Mouse (Mus musculus): Measurements from ENCODE around the gene Fras1. TPM values are rescaled to one million over a fixed set of nuclear protein-coding genes. Genes with fewer than 3 reads are reported as not detected.

Fras1 gene
- polyA plus RNA-seq, 1 experiment from 2014 or later: 13.8 TPM

DNA sequence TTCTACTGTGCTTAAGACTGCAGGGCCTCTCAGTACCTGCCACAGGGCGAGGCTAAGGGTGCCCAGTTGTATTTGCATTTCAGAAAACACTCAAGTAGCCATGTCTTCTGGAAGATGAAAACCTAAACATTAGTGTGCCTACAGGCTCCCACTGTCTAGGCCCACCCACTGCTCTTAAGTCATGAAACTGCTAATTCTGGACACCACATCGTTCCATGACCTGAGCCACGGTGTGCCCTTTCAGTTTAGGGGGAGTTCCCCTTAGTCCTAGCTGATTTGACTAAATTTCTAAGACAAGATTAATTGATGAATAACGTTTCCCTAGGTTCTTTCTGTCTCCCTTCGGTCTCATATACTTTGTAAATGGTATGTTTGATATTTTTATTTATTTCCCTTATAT is 222.0 kb downstream of the Fras1 start:
- no peak overlapping the region for H3K27ac ChIP-seq (ENCODE audit: low read depth, low read length)
- H3K36me3 ChIP-seq (ENCODE audit: control insufficient read depth, insufficient read depth, low read length): no peaks in the 10 kb centered on the region
- H3K9ac ChIP-seq (ENCODE audit: low read depth, low read length): no peak overlapping the region
- no peak overlapping the region for H3K4me2 ChIP-seq
- DNase-seq (ENCODE audit: low spot score): no peak
- WGBS: 77% methylated on average over 5 of the region's 5 CpGs
- H3K27me3 ChIP-seq (replicated peaks; ENCODE audit: control insufficient read depth, insufficient read depth, low read length): no peaks in the 10 kb centered on the region
- H3K4me3 ChIP-seq (ENCODE audit: low read depth, low read length): no peak overlapping the region
- no peak for ATAC-seq (replicated peaks; ENCODE audit: low FRiP score)
- no peaks in the 10 kb centered on the region for H3K9me3 ChIP-seq (ENCODE audit: control insufficient read depth, low read length)
- no peaks in the 10 kb centered on the region for H3K4me1 ChIP-seq (replicated peaks; ENCODE audit: control insufficient read depth, insufficient read depth, low read length)

DNA sequence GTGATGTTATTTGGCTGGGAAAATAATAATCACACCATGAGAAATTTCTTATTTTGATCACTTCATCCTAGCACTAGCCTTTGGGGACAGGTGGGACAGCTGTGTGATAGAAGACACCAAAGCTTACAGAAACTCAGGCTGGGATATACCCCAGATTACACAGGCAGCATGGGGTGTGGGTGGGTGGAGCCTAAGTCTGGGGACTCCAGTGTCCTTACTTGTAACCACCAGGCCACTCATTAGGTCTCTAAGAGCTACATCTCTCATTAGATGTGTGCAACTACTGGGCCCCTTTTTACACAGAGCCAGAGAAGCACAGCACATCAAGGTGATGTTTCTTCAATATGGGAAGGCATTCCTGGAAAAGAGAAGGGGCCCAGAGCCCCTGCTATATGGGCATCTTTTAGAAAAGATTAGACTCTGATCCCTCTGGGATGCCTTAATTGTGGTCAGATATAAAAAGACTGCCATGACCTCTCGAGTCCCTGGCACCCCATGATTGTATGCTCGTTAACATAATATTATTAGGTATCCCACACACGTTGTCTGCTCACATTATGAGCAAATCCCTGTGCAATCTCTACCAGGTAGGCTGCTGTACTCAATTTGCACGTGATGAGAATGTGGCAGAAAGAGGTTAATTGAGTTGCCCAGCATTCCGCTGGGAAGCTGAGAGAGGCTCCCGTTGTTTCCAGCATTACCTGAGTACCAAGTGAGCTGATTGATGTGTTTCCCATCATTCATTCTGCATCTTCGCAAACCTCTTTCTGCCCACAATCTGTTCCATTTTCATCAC is 230.4 kb downstream of the Fras1 start:
- no peaks in the 10 kb centered on the region for H3K4me1 ChIP-seq (replicated peaks; ENCODE audit: control insufficient read depth, insufficient read depth, low read length)
- H3K4me3 ChIP-seq (ENCODE audit: low read depth, low read length): no peak overlapping the region
- no peak for DNase-seq (ENCODE audit: low spot score)
- H3K4me2 ChIP-seq: no peak overlapping the region
- no peaks in the 10 kb centered on the region for H3K36me3 ChIP-seq (ENCODE audit: control insufficient read depth, insufficient read depth, low read length)
- ATAC-seq (replicated peaks; ENCODE audit: low FRiP score): no peak
- no peaks in the 10 kb centered on the region for H3K9me3 ChIP-seq (ENCODE audit: control insufficient read depth, low read length)
- no peaks in the 10 kb centered on the region for H3K27me3 ChIP-seq (replicated peaks; ENCODE audit: control insufficient read depth, insufficient read depth, low read length)
- H3K9ac ChIP-seq (ENCODE audit: low read depth, low read length): no peak overlapping the region
- 72% methylated on average over 7 of the region's 7 CpGs for WGBS
- H3K27ac ChIP-seq (ENCODE audit: low read depth, low read length): no peak overlapping the region

- H3K4me1 ChIP-seq (replicated peaks; ENCODE audit: control insufficient read depth, insufficient read depth, low read length): no peaks in the 10 kb centered on the region
- WGBS: 65% methylated on average over 5 of the region's 5 CpGs
- H3K9me3 ChIP-seq (ENCODE audit: control insufficient read depth, low read length): no peaks in the 10 kb centered on the region
- H3K4me2 ChIP-seq: no peak overlapping the region
- no peaks in the 10 kb centered on the region for H3K36me3 ChIP-seq (ENCODE audit: control insufficient read depth, insufficient read depth, low read length)
- no peak for DNase-seq (ENCODE audit: low spot score)
- no peak for ATAC-seq (replicated peaks; ENCODE audit: low FRiP score)
- no peaks in the 10 kb centered on the region for H3K27me3 ChIP-seq (replicated peaks; ENCODE audit: control insufficient read depth, insufficient read depth, low read length)
- no peak overlapping the region for H3K4me3 ChIP-seq (ENCODE audit: low read depth, low read length)
- no peak overlapping the region for H3K27ac ChIP-seq (ENCODE audit: low read depth, low read length)
- H3K9ac ChIP-seq (ENCODE audit: low read depth, low read length): no peak overlapping the region
These were observed 234.3 kb downstream of the Fras1 start for GRCm38 (mm10) chr5:96608036-96608435.

DNA sequence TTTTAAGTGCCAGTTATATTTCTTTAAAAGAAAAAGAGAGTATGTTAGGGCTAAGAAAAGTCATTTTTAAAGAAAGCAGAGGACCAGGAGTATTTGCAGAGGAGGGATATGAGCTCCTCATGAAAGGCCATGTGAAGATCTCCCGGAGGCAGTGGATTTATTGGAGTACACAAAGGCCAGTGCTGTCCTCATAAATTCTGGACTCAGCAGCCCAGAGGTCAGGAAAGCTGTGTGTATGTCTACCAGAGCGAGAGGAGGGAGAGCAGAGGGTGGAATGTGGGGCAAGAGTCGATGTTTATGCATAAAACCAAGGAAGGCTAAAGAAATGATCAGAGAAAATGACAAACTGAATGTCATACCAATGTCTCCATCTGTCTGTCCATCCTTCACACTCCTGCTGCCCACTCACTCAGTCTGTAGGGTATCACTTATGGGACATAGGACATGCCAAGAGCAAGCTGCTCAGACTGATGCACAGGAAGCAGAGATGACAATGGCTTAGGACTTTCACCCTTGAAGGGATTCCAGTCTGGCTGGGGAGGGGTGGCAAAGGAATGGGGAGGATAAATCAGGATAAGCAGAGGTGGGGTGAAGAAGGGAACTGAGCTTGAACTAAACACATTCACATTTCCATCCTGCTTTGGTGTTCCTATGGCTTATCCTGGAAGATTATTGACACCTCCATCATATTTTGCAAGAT is 235.0 kb downstream of the Fras1 start:
- no peaks in the 10 kb centered on the region for H3K9me3 ChIP-seq (ENCODE audit: control insufficient read depth, low read length)
- DNase-seq (ENCODE audit: low spot score) (no peak), ATAC-seq (replicated peaks; ENCODE audit: low FRiP score) (no peak)
- H3K4me3 ChIP-seq (ENCODE audit: low read depth, low read length): no peak overlapping the region
- no peak overlapping the region for H3K4me2 ChIP-seq
- H3K27me3 ChIP-seq (replicated peaks; ENCODE audit: control insufficient read depth, insufficient read depth, low read length): no peaks in the 10 kb centered on the region
- H3K36me3 ChIP-seq (ENCODE audit: control insufficient read depth, insufficient read depth, low read length): no peaks in the 10 kb centered on the region
- H3K9ac ChIP-seq (ENCODE audit: low read depth, low read length): no peak overlapping the region
- WGBS: 68% methylated on average over 3 of the region's 3 CpGs
- no peak overlapping the region for H3K27ac ChIP-seq (ENCODE audit: low read depth, low read length)
- no peaks in the 10 kb centered on the region for H3K4me1 ChIP-seq (replicated peaks; ENCODE audit: control insufficient read depth, insufficient read depth, low read length)

DNA sequence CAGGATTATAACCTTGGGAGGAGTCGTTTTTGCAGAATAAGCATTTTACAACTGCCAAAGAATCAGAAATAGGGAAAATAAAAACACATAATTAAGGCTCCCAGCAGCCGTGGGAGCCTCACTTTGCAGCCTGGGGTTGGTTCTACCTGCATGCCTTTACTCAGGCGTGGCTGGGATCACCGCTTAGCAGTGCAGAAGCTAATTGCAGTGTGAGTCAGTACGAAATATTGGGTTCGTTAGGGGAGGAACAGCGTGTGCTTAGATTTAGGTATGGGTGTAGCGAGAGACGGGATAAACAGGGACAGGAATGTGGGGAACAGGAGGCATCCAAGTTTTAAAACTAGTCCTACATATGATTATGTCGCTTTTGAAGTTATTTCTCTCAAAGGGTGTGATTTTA is 238.3 kb downstream of the Fras1 start:
- no peaks in the 10 kb centered on the region for H3K9me3 ChIP-seq (ENCODE audit: control insufficient read depth, low read length)
- DNase-seq (ENCODE audit: low spot score) (no peak), ATAC-seq (replicated peaks; ENCODE audit: low FRiP score) (no peak)
- no peak overlapping the region for H3K9ac ChIP-seq (ENCODE audit: low read depth, low read length)
- H3K4me2 ChIP-seq: no peak overlapping the region
- H3K27me3 ChIP-seq (replicated peaks; ENCODE audit: control insufficient read depth, insufficient read depth, low read length): no peaks in the 10 kb centered on the region
- no peaks in the 10 kb centered on the region for H3K36me3 ChIP-seq (ENCODE audit: control insufficient read depth, insufficient read depth, low read length)
- WGBS: 78% methylated on average over 10 of the region's 10 CpGs
- no peak overlapping the region for H3K4me3 ChIP-seq (ENCODE audit: low read depth, low read length)
- no peak overlapping the region for H3K27ac ChIP-seq (ENCODE audit: low read depth, low read length)
- H3K4me1 ChIP-seq (replicated peaks; ENCODE audit: control insufficient read depth, insufficient read depth, low read length): no peaks in the 10 kb centered on the region

DNA sequence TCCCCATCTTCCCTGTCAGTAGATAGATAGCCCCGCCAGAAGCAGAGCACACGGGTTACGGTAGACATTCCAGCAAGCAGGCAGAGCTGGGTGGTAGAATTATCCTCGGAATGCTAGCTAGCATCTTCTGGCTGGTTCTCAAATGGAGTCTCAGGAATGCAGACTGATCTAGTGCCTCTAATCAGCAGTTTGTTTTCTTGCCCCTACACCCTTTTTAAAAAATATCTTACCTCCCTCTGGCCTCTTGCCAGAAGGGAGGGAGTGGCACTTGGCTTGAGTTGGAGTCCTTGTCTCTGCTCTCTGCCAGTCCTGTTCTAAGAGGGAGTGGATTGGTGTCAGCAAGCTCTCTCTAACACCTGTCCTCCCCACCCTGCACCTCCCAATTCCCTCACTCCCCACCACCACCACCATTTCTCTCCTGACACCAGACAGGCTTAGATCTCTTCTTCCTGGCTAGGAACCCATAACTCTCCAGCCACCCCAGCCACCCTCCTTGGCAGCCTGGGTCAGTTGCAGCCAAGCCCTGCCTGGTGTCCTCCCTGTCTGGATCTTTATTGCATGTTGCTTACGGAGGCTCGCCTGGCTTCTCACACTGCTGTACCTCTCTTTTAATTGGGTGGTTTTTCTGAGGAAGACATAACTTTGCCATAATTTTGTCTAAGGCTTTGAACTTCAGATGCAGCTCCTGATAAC is 243.3 kb downstream of the Fras1 start:
- 0 out of 2 replicates have a peak, but pooled peaks have one; percentile 29 for ATAC-seq (replicated peaks; ENCODE audit: low FRiP score)
- H3K27me3 ChIP-seq (replicated peaks; ENCODE audit: control insufficient read depth, insufficient read depth, low read length): no peaks in the 10 kb centered on the region
- no peaks in the 10 kb centered on the region for H3K36me3 ChIP-seq (ENCODE audit: control insufficient read depth, insufficient read depth, low read length)
- H3K9me3 ChIP-seq (ENCODE audit: control insufficient read depth, low read length): no peaks in the 10 kb centered on the region
- no peak overlapping the region for H3K9ac ChIP-seq (ENCODE audit: low read depth, low read length)
- no peaks in the 10 kb centered on the region; the same call in 1 of the 2 replicates for H3K4me1 ChIP-seq (replicated peaks; ENCODE audit: control insufficient read depth, insufficient read depth, low read length)
- H3K4me3 ChIP-seq (ENCODE audit: low read depth, low read length): no peak overlapping the region
- no peak overlapping the region for H3K4me2 ChIP-seq
- H3K27ac ChIP-seq (ENCODE audit: low read depth, low read length): no peak overlapping the region; the same call in 1 of the 2 replicates
- no peak for DNase-seq (ENCODE audit: low spot score)
- 44% methylated on average over 6 of the region's 6 CpGs for WGBS

- DNase-seq (ENCODE audit: low spot score) (no peak), ATAC-seq (replicated peaks; ENCODE audit: low FRiP score) (no peak)
- H3K9ac ChIP-seq (ENCODE audit: low read depth, low read length): no peak overlapping the region
- no peaks in the 10 kb centered on the region for H3K36me3 ChIP-seq (ENCODE audit: control insufficient read depth, insufficient read depth, low read length)
- H3K4me2 ChIP-seq: no peak overlapping the region
- 46% methylated on average over 2 of the region's 2 CpGs for WGBS
- H3K27me3 ChIP-seq (replicated peaks; ENCODE audit: control insufficient read depth, insufficient read depth, low read length): no peaks in the 10 kb centered on the region
- no peak overlapping the region for H3K27ac ChIP-seq (ENCODE audit: low read depth, low read length)
- no peak overlapping the region for H3K4me3 ChIP-seq (ENCODE audit: low read depth, low read length)
- no peaks in the 10 kb centered on the region for H3K9me3 ChIP-seq (ENCODE audit: control insufficient read depth, low read length)
- no peaks in the 10 kb centered on the region; the same call in 1 of the 2 replicates for H3K4me1 ChIP-seq (replicated peaks; ENCODE audit: control insufficient read depth, insufficient read depth, low read length)
These were observed 244.3 kb downstream of the Fras1 start for GRCm38 (mm10) chr5:96618008-96618407.

DNA sequence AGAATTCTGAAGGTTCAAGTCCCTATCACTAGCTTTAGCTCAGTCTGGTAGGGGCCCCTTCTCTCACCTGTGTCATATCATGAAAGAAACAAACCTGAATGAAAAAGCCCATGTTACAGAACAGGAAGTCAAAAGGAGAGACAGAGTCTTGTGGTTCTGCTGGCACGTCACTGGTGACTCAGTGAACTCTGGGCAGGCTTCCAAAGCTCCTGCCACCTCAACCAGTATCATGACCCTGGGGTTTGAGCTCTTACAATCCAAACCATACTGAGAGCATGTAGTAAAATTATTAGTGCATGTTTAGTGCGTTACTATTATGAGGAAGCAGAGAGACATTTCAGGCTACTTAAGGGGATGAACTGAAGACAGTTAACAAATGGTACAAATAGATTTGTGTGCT is 246.5 kb downstream of the Fras1 start:
- WGBS: 62% methylated on average over 2 of the region's 2 CpGs
- Histone ChIP-seq H3K4me2 (no peak overlapping the region), H3K27me3 (replicated peaks; ENCODE audit: control insufficient read depth, insufficient read depth, low read length) (no peaks in the 10 kb centered on the region), H3K27ac (ENCODE audit: low read depth, low read length) (no peak overlapping the region), H3K9ac (ENCODE audit: low read depth, low read length) (no peak overlapping the region), H3K4me1 (replicated peaks; ENCODE audit: control insufficient read depth, insufficient read depth, low read length) (no peaks in the 10 kb centered on the region; the same call in 1 of the 2 replicates), H3K9me3 (ENCODE audit: control insufficient read depth, low read length) (no peaks in the 10 kb centered on the region), H3K36me3 (ENCODE audit: control insufficient read depth, insufficient read depth, low read length) (no peaks in the 10 kb centered on the region), H3K4me3 (ENCODE audit: low read depth, low read length) (no peak overlapping the region)
- DNase-seq (ENCODE audit: low spot score) (no peak), ATAC-seq (replicated peaks; ENCODE audit: low FRiP score) (no peak)
